Mouse (Mus musculus): ENCODE results near the gene Nr2f6. TPM values are rescaled to one million over a fixed set of nuclear protein-coding genes. Genes with fewer than 3 reads are reported as not detected.
A peak's percentile ranks its signal among the peaks of the same experiment; 100 is the strongest.

Nr2f6 gene
- polyA plus RNA-seq, 1 experiment, result 133 TPM

DNA sequence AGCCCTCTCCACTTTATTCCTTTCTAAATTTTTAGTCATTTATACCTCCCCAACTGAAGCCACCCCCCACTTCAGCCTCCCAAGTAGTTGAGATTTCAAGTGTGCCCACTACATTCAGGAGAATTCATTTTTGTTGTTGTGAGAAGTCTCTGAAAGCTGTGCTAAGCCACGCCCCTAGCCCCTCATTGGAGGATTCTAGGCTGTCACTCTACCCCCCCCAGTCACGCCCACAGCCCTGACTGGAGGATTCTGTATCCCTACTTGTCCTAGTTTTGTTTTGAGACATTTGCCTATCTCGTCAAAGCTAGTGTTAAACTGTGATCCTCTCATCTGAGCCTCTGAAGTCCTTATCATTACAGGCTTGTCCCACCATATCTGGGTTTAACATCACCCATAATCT is 11.1 kb upstream of the Nr2f6 start:
- WGBS, result 17% methylated on average over 3 of the region's 3 CpGs
- peak; percentile 28 for DNase-seq
- TF ChIP-seq CTCF (IDR thresholded peaks at IDR 0.05; ENCODE audit: insufficient read depth, low read length) (no peak), POLR2A (IDR thresholded peaks at IDR 0.05; ENCODE audit: borderline replicate concordance, extremely low read depth, low read depth, low read length) (no peak)
- peaks cover 18% of the 10 kb centered on the region for H3K4me1 ChIP-seq (ENCODE audit: control insufficient read depth, insufficient read depth, low read length)
- peak overlapping the region; percentile 31 for H3K4me3 ChIP-seq (replicated peaks; ENCODE audit: extremely low read depth, low read depth, low read length)

DNA sequence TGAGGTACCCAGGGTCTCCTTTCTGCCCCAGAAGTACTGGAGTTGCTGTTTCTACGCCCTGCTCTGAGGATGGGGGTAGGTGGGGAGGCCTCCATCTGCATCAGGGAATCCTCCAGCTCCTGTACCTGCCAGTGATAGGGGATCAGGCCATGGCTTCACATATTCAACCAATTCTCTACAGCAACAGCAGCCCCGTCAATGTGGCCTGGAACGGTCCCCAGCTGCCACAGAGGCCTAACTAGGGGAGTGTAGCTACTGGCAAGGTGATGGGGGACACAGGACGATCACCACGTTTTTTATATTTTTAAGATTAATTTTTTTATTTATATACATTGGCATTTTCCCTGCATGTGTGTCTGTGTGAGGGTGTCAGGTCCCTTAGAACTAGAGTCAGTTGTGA is 10.6 kb upstream of the Nr2f6 start:
- no peak for DNase-seq
- 85% methylated on average over 5 of the region's 5 CpGs for WGBS
- Histone ChIP-seq H3K4me3 (replicated peaks; ENCODE audit: extremely low read depth, low read depth, low read length) (no peak overlapping the region), H3K4me1 (ENCODE audit: control insufficient read depth, insufficient read depth, low read length) (peaks cover 17% of the 10 kb centered on the region)
- TF ChIP-seq POLR2A (IDR thresholded peaks at IDR 0.05; ENCODE audit: borderline replicate concordance, extremely low read depth, low read depth, low read length) (no peak), CTCF (IDR thresholded peaks at IDR 0.05; ENCODE audit: insufficient read depth, low read length) (no peak)

GRCm38 (mm10) chr8:71391696-71392095 is 9.9 kb upstream of the Nr2f6 start:
- TF ChIP-seq CTCF (IDR thresholded peaks at IDR 0.05; ENCODE audit: insufficient read depth, low read length), result no peak
- TF ChIP-seq POLR2A (IDR thresholded peaks at IDR 0.05; ENCODE audit: borderline replicate concordance, extremely low read depth, low read depth, low read length), result no peak
- Histone ChIP-seq H3K4me3 (replicated peaks; ENCODE audit: extremely low read depth, low read depth, low read length) (no peak overlapping the region), H3K4me1 (ENCODE audit: control insufficient read depth, insufficient read depth, low read length) (peaks cover 17% of the 10 kb centered on the region)
- WGBS, result 75% methylated on average over 2 of the region's 2 CpGs
- no peak for DNase-seq

- no peak for TF ChIP-seq POLR2A (IDR thresholded peaks at IDR 0.05; ENCODE audit: borderline replicate concordance, extremely low read depth, low read depth, low read length)
- no peak for TF ChIP-seq CTCF (IDR thresholded peaks at IDR 0.05; ENCODE audit: insufficient read depth, low read length)
- 52% methylated on average over 1 of the region's 1 CpGs for WGBS
- DNase-seq, result no peak
- H3K4me1 ChIP-seq (ENCODE audit: control insufficient read depth, insufficient read depth, low read length), result peaks cover 14% of the 10 kb centered on the region
- H3K4me3 ChIP-seq (replicated peaks; ENCODE audit: extremely low read depth, low read depth, low read length), result no peak overlapping the region
These were observed 6.5 kb upstream of the Nr2f6 start for GRCm38 (mm10) chr8:71388267-71388666.

DNA sequence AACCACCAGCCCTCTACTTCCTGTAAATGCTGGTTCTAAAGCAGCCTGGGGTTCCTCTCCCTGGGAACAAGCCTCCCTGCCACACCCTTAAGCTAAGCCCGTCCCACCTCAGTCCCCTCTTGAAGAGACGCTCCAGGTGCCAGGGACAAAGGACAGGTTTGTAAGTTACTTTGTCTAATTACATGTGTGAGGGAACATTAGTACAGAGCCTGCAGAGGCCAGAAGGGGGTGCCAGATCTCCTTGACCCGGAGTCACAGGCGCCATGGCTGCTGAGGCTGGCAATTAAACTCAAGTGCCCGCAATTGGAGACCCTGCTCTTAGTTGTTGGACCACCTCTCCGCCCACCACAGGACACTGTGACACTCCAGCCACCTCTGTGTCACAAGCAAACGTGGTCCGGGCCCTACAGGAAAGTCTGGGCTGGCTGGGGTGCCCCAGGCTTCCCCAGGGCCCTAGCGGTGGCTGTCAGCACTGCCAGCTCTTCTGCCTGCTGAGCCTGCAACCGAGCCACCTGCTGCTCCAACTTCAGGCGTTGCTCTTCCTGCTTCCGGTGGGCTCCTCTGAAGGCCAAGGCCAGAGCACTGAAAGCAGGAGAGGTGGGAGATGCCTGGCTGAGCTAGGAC is 3.6 kb upstream of the Nr2f6 start:
- H3K4me3 ChIP-seq (replicated peaks; ENCODE audit: extremely low read depth, low read depth, low read length), result no peak overlapping the region
- TF ChIP-seq POLR2A (IDR thresholded peaks at IDR 0.05; ENCODE audit: borderline replicate concordance, extremely low read depth, low read depth, low read length) (no peak), CTCF (IDR thresholded peaks at IDR 0.05; ENCODE audit: insufficient read depth, low read length) (no peak)
- H3K4me1 ChIP-seq (ENCODE audit: control insufficient read depth, insufficient read depth, low read length), result peaks cover 15% of the 10 kb centered on the region
- 72% methylated on average over 12 of the region's 12 CpGs for WGBS
- DNase-seq, result no peak

DNA sequence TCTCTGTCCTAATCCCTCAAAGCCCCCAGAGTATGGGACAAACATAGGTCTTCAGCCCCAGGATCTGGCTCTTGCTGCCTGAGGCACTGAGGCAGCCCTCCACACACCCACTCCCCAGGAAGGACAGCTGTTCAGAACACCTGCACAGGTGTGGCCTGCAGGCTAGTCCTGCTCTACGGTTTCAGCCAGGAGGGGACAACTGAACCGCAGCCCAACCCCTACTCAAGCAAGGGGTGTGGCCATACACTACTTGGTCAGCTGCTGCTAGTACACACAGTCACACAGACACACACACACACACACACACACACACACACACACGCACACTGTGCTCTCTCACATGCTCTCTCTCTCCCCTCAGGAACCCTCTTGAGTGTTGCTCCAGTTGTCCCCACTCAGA is 2.1 kb upstream of the Nr2f6 start:
- peaks cover 20% of the 10 kb centered on the region for H3K4me1 ChIP-seq (ENCODE audit: control insufficient read depth, insufficient read depth, low read length)
- no peak for DNase-seq
- TF ChIP-seq CTCF (IDR thresholded peaks at IDR 0.05; ENCODE audit: insufficient read depth, low read length) (no peak), POLR2A (IDR thresholded peaks at IDR 0.05; ENCODE audit: borderline replicate concordance, extremely low read depth, low read depth, low read length) (peak; percentile 57; the same call in 1 of the 2 replicates)
- WGBS, result 41% methylated on average over 3 of the region's 3 CpGs
- H3K4me3 ChIP-seq (replicated peaks; ENCODE audit: extremely low read depth, low read depth, low read length), result no peak overlapping the region

- TF ChIP-seq CTCF (IDR thresholded peaks at IDR 0.05; ENCODE audit: insufficient read depth, low read length) (no peak), POLR2A (IDR thresholded peaks at IDR 0.05; ENCODE audit: borderline replicate concordance, extremely low read depth, low read depth, low read length) (no peak)
- H3K4me3 ChIP-seq (replicated peaks; ENCODE audit: extremely low read depth, low read depth, low read length), result no peak overlapping the region
- 39% methylated on average over 12 of the region's 12 CpGs for WGBS
- DNase-seq, result no peak
- peaks cover 17% of the 10 kb centered on the region for H3K4me1 ChIP-seq (ENCODE audit: control insufficient read depth, insufficient read depth, low read length)
These were observed 1.6 kb upstream of the Nr2f6 start for GRCm38 (mm10) chr8:71383396-71383795.

GRCm38 (mm10) chr8:71381971-71382961 is 506 bp upstream of the Nr2f6 start:
- TF ChIP-seq CTCF (IDR thresholded peaks at IDR 0.05; ENCODE audit: insufficient read depth, low read length) (no peak), POLR2A (IDR thresholded peaks at IDR 0.05; ENCODE audit: borderline replicate concordance, extremely low read depth, low read depth, low read length) (peak; percentile 30; the same call in 1 of the 2 replicates)
- peak; percentile 82 for DNase-seq
- 4% methylated on average over 78 of the region's 80 CpGs for WGBS
- Histone ChIP-seq H3K4me1 (ENCODE audit: control insufficient read depth, insufficient read depth, low read length) (peaks cover 12% of the 10 kb centered on the region), H3K4me3 (replicated peaks; ENCODE audit: extremely low read depth, low read depth, low read length) (peak overlapping the region; percentile 67)
